Mouse (Mus musculus) liver, postnatal 0 days (tissue): Measurements from ENCODE around the gene Btbd9.

ENCODE experiments used
- CTCF ChIP-seq: sonication (generic); IDR thresholded peaks from 2 replicates; pipeline ENCODE4 v1.5.1; 2016; ENCODE audit warnings: antibody characterized with exemption, low read depth
- EP300 ChIP-seq: IDR thresholded peaks from 2 replicates; pipeline ENCODE4 v1.6.1; 2016; ENCODE audit warnings: antibody characterized with exemption, low read depth, mild to moderate bottlenecking

GRCm38 (mm10) chr17:30523783-30524182, 52.5 kb downstream of the Btbd9 start:
- TF ChIP-seq CTCF: no peak
- no peak for TF ChIP-seq EP300
